Mouse (Mus musculus) spleen, postnatal 14 days (tissue): Measurements from ENCODE around the gene Irf8.
"Not testable (repeated sequence)": the region's sequence is repeated elsewhere in the genome, so short reads cannot be mapped to it uniquely, and the experiment has no call there.

Source experiments
- DNase-seq, 2 experiments: peaks; one replicate each; pipeline ENCODE4 v3.0.0; 2021 to 2022; ENCODE audit warnings: low spot score in 2 of 2

The Irf8 gene

GRCm38 (mm10) chr8:120719586-120720236 lies 16.4 kb upstream of the Irf8 start:
- DNase-seq, result no peak

GRCm38 (mm10) chr8:120723025-120723424 lies 13.1 kb upstream of the Irf8 start:
- DNase-seq, result no peak

GRCm38 (mm10) chr8:120724096-120724495 lies 12.1 kb upstream of the Irf8 start:
- DNase-seq, result not testable (repeated sequence)

- peak; percentile 44 to 58 for DNase-seq
These were observed 11.2 kb upstream of the Irf8 start for GRCm38 (mm10) chr8:120724816-120725575.

- DNase-seq, result no peak
These were observed 10.6 kb upstream of the Irf8 start for GRCm38 (mm10) chr8:120725576-120725950.

GRCm38 (mm10) chr8:120726051-120726450 lies 10.1 kb upstream of the Irf8 start:
- DNase-seq, result no peak

GRCm38 (mm10) chr8:120728488-120729160 lies 7.5 kb upstream of the Irf8 start:
- no peak for DNase-seq

- no peak for DNase-seq
These were observed 4.6 kb upstream of the Irf8 start for GRCm38 (mm10) chr8:120731582-120731981.

- no peak for DNase-seq
These were observed 4.1 kb upstream of the Irf8 start for GRCm38 (mm10) chr8:120732068-120732467.

GRCm38 (mm10) chr8:120736486-120736885 lies 328 bp downstream of the Irf8 start:
- DNase-seq, result no peak

GRCm38 (mm10) chr8:120737166-120737565 lies 1.0 kb downstream of the Irf8 start:
- DNase-seq, result no peak

- no peak for DNase-seq
These were observed 2.6 kb downstream of the Irf8 start for GRCm38 (mm10) chr8:120738771-120739170.

- no peak for DNase-seq
These were observed 3.4 kb downstream of the Irf8 start for GRCm38 (mm10) chr8:120739526-120739925.

GRCm38 (mm10) chr8:120740579-120740978 lies 4.4 kb downstream of the Irf8 start:
- no peak for DNase-seq

GRCm38 (mm10) chr8:120741001-120741400 lies 4.8 kb downstream of the Irf8 start:
- DNase-seq, result no peak

- DNase-seq, result no peak
These were observed 5.8 kb downstream of the Irf8 start for GRCm38 (mm10) chr8:120741815-120742530.

- no peak for DNase-seq
These were observed 7.2 kb downstream of the Irf8 start for GRCm38 (mm10) chr8:120743149-120743897.

- DNase-seq, result no peak
These were observed 7.7 kb downstream of the Irf8 start for GRCm38 (mm10) chr8:120743898-120744290.

- DNase-seq, result no peak
These were observed 8.3 kb downstream of the Irf8 start for GRCm38 (mm10) chr8:120744448-120744847.

GRCm38 (mm10) chr8:120745226-120745625 lies 9.1 kb downstream of the Irf8 start:
- DNase-seq, result no peak

GRCm38 (mm10) chr8:120746007-120746701 lies 10.0 kb downstream of the Irf8 start:
- no peak for DNase-seq
